Mouse (Mus musculus) neutrophil, adult 59 days (primary cell): ENCODE data around the gene Gm4631. TPM values are rescaled to one million over a fixed set of nuclear protein-coding genes. Genes with fewer than 3 reads are reported as not detected.

Experiments used
- total RNA-seq, 2 experiments: library from RNA; stranded (reverse); gene quantifications; 1 replicate in 1 of 2; 2 replicates in 1 of 2; pipeline ENCODE4 v1.2.4; 2023

Gene Gm4631
- total RNA-seq: 1 to 10 TPM; 3.2 to 4.1 TPM

GRCm38 (mm10) chr2:175338097-175338496 lies at the start of gene Gm4631:
Gene Gm4631 (minus strand): TSS chr2:175338197.

GRCm38 (mm10) chr2:175372136-175372535 lies 34.1 kb upstream of the Gm4631 start, which contains the start of gene Zfp968:
Gene Zfp968 (plus strand): TSS chr2:175372436.

GRCm38 (mm10) chr2:175274825-175275224 lies 63.2 kb downstream of the Gm4631 start, which contains the start of gene Gm14440:
Gene Gm14440 (plus strand): TSS chr2:175275125.

Other genes with a start within 250 kb of the Gm4631 start
- 1 to 10 TPM in 1 of 2 experiments, under 1 TPM in 1; 0.26 to 1.2 TPM for gene Gm14399, start 196.2 kb downstream of the Gm4631 start, total RNA-seq
- not detected for gene Gm14443, start 162.3 kb downstream of the Gm4631 start, total RNA-seq
- gene Gm14391, start 131.3 kb downstream of the Gm4631 start, total RNA-seq: 1 to 10 TPM; 6.4 to 8.3 TPM
- gene Gm14440, start 63.1 kb downstream of the Gm4631 start, total RNA-seq: 1 to 10 TPM in 1 of 2 experiments, under 1 TPM in 1; 0.82 to 3.9 TPM
- not detected for gene Zfp968, start 34.2 kb upstream of the Gm4631 start, total RNA-seq
- gene Gm4724, start 97.6 kb upstream of the Gm4631 start, total RNA-seq: under 1 TPM; 0.58 to 0.64 TPM
- 1 to 10 TPM in 1 of 2 experiments, under 1 TPM in 1; 0.68 to 1.0 TPM for gene Zfp965, start 131.8 kb upstream of the Gm4631 start, total RNA-seq